Mouse (Mus musculus) bone marrow, adult 2 months (tissue): ENCODE results near the gene Cdc34.

Experiments
- CTCF ChIP-seq: fragments of 200-500 bp; IDR thresholded peaks from 2 replicates; pipeline ENCODE4 v1.5.1; 2011; ENCODE audit warnings: low read length, control low read depth; ENCODE audit not compliant: control insufficient read depth, insufficient read depth
- POLR2A ChIP-seq: fragments of 200-500 bp; IDR thresholded peaks from 2 replicates; pipeline ENCODE4 v1.6.1; 2011; ENCODE audit warnings: low read depth, mild to moderate bottlenecking, control low read depth, low read length, borderline replicate concordance; ENCODE audit not compliant: control insufficient read depth

DNA sequence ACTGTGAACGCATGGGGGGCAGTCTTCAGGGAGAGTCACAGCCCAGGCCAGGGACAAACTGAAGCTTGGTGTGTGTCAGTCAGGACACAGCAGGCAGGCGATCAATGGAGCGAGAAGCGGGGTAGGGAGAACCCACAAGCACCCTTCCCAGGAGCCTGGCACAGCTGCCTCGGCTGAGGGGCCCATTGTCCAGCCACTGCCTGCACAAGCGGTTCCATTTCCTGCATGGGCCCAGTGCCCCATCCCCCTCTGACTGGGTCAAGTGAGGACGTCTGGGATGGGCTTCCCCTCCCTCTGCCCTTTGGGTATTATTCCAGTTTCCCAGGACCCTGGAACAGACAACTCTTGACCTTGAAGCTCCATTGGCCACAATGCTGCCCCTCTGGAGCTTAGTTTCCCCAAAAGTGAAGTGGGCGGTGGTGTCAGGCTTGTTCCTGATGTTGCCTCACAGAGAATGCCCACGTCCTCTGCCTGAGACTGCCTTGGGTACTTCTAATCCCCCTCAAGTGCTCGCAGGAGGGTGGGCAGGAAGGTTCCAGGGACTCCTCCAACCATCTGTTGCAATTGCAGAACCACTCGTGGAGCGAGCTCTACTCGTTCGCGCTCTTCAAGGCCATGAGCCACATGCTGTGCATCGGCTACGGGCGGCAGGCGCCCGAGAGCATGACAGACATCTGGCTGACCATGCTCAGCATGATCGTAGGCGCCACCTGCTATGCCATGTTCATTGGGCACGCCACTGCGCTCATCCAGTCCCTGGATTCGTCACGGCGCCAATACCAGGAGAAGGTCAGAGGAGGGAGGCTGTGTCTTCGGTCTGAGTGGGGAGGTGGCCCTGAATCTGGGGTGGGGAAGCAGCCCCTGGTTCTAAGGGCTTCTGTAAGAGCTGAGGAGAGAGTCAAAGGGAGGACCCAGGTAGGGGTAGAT is 46.6 kb downstream of the Cdc34 start:
- no peak for TF ChIP-seq CTCF
- no peak for TF ChIP-seq POLR2A
